In the genomic region with DNA sequence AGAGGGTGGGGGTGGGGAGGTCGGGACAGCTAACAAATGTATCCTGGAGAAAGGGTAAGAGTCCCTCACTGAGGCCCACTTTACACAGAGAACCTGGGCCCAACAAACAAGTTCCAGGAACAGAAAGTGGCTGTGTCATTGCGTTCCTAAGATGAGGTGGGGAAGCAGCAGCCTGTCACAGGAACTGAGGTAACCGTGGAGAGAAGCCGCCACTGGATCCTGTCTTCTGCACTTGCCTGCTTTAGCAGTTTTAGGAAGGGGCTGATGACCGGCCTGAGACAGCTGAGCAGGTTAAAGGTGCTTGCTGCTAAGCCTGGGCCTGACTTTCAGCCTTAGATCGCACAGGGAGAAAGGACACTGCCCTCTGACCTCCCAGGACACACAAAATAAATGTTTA, we compare ENCODE assay signal across 8 mouse cellular contexts. TPM values are rescaled to one million over a fixed set of nuclear protein-coding genes. Genes with fewer than 3 reads are reported as not detected.
DNase-seq lines count a peak whose midpoint lies in the region; ATAC-seq and TF ChIP-seq lines count a peak whose summit lies in the region.

No protein-coding gene starts in this region.

- H3K27ac ChIP-seq in MEL (ENCODE audit: control insufficient read depth, low read depth, low read length) = peak overlapping the region; percentile 77
- H3K27ac ChIP-seq in heart, embryonic 12.5 days (ENCODE audit: poor library complexity, severe bottlenecking) = peak overlapping the region; percentile 92
- peak overlapping the region; percentile 75 for H3K27ac ChIP-seq in limb, embryonic 12.5 days
- peak overlapping the region; percentile 59; the same call in 1 of the 2 replicates for H3K27ac ChIP-seq in midbrain, embryonic 16.5 days (ENCODE audit: low read length)

- TF ChIP-seq EP300 in MEL (IDR thresholded peaks at IDR 0.05; ENCODE audit: low read depth in 1 of 2, low read length in 2 of 2) = no peak

- no peak for TF ChIP-seq RAD21 in MEL (IDR thresholded peaks at IDR 0.05; ENCODE audit: low read depth, low read length)

- TF ChIP-seq POLR2A in MEL (IDR thresholded peaks at IDR 0.05; ENCODE audit: control insufficient read depth in 1 of 2, insufficient read depth in 1 of 2, low read depth in 1 of 2, low read length in 2 of 2, poor library complexity in 1 of 2) = peak in 1 of 2 experiments; percentile 15; a peak in 1 of 4 replicates

- 28% methylated on average over 6 of the region's 6 CpGs for WGBS in heart, embryonic 12.5 days
- WGBS in limb, embryonic 12.5 days = 42% methylated on average over 6 of the region's 6 CpGs
- WGBS in midbrain, embryonic 16.5 days = 28% methylated on average over 6 of the region's 6 CpGs

- no peak for TF ChIP-seq CTCF in MEL (IDR thresholded peaks at IDR 0.05 in 2 of 3, conservative IDR thresholded peaks at IDR 0.05 in 1 of 3; ENCODE audit: control insufficient read depth in 1 of 3, insufficient read depth in 1 of 3, low read depth in 2 of 3, low read length in 3 of 3, poor library complexity in 1 of 3, severe bottlenecking in 1 of 3)

- H3K4me3 ChIP-seq in MEL (ENCODE audit: control insufficient read depth in 1 of 2, insufficient read depth in 1 of 2, low read depth in 2 of 2, low read length in 2 of 2) = peak overlapping the region; percentile 7 to 56; a peak in 3 of 4 replicates
- no peak overlapping the region for H3K4me3 ChIP-seq in heart, embryonic 12.5 days
- no peak overlapping the region for H3K4me3 ChIP-seq in limb, embryonic 12.5 days (replicated peaks)
- H3K4me3 ChIP-seq in midbrain, embryonic 16.5 days (ENCODE audit: low read depth, low read length) = no peak overlapping the region

- peak; percentile 69 for DNase-seq in 416B (ENCODE audit: low read depth)
- peak; percentile 63 for DNase-seq in MEL (ENCODE audit: low read depth, low spot score)
- DNase-seq in spleen, postnatal 14 days (ENCODE audit: low spot score in 2 of 2) = no peak
- DNase-seq in MN1 (ENCODE audit: low spot score) = no peak
- no peak for DNase-seq in Muller cell, postnatal 12 days (ENCODE audit: inconsistent ontology term)

- H3K36me3 ChIP-seq in MEL (ENCODE audit: control insufficient read depth in 1 of 2, insufficient read depth in 2 of 2, low read length in 2 of 2) = peaks cover 0 to 12% of the 10 kb centered on the region in 2 experiments; a peak in 2 of 4 replicates
- H3K36me3 ChIP-seq in heart, embryonic 12.5 days = no peaks in the 10 kb centered on the region
- no peaks in the 10 kb centered on the region for H3K36me3 ChIP-seq in limb, embryonic 12.5 days
- no peaks in the 10 kb centered on the region for H3K36me3 ChIP-seq in midbrain, embryonic 16.5 days (ENCODE audit: control insufficient read depth, insufficient read depth, low read length)

- H3K9ac ChIP-seq in MEL (ENCODE audit: control insufficient read depth, low read depth, low read length, poor library complexity, severe bottlenecking) = peak overlapping the region; percentile 69
- peak overlapping the region; percentile 62; the same call in 1 of the 2 replicates for H3K9ac ChIP-seq in heart, embryonic 12.5 days
- no peak overlapping the region for H3K9ac ChIP-seq in limb, embryonic 12.5 days (replicated peaks)
- H3K9ac ChIP-seq in midbrain, embryonic 16.5 days (ENCODE audit: low read depth, low read length) = peak overlapping the region; percentile 41; the same call in 1 of the 2 replicates

- no peaks in the 10 kb centered on the region for H3K27me3 ChIP-seq in MEL (ENCODE audit: control insufficient read depth in 1 of 2, insufficient read depth in 2 of 2, low read length in 2 of 2)
- H3K27me3 ChIP-seq in heart, embryonic 12.5 days (replicated peaks) = no peaks in the 10 kb centered on the region
- no peaks in the 10 kb centered on the region for H3K27me3 ChIP-seq in limb, embryonic 12.5 days
- H3K27me3 ChIP-seq in midbrain, embryonic 16.5 days (ENCODE audit: control insufficient read depth, insufficient read depth, low read depth, low read length) = no peaks in the 10 kb centered on the region

- no peak for ATAC-seq in heart, embryonic 12.5 days (ENCODE audit: insufficient number of reproducible peaks, low FRiP score)
- ATAC-seq in limb, embryonic 12.5 days (ENCODE audit: insufficient number of reproducible peaks, insufficient read depth, low FRiP score, low TSS enrichment, low read depth) = no peak
- ATAC-seq in midbrain, embryonic 16.5 days = no peak

- H3K79me2 ChIP-seq in MEL (ENCODE audit: control insufficient read depth, insufficient read depth, low read length, poor library complexity) = peaks cover 12% of the 10 kb centered on the region

- H3K4me1 ChIP-seq in MEL (ENCODE audit: control insufficient read depth in 1 of 2, insufficient read depth in 2 of 2, low read length in 2 of 2) = peaks cover 0 to 28% of the 10 kb centered on the region in 2 experiments; a peak in 3 of 4 replicates
- peaks cover 79% of the 10 kb centered on the region for H3K4me1 ChIP-seq in heart, embryonic 12.5 days (replicated peaks)
- peaks cover 65% of the 10 kb centered on the region for H3K4me1 ChIP-seq in limb, embryonic 12.5 days (replicated peaks)
- H3K4me1 ChIP-seq in midbrain, embryonic 16.5 days (ENCODE audit: control insufficient read depth, insufficient read depth, low read length) = peaks cover 44% of the 10 kb centered on the region

- no peaks in the 10 kb centered on the region for H3K9me3 ChIP-seq in MEL (replicated peaks; ENCODE audit: insufficient read depth, low read length)
- H3K9me3 ChIP-seq in heart, embryonic 12.5 days (replicated peaks) = no peaks in the 10 kb centered on the region
- H3K9me3 ChIP-seq in limb, embryonic 12.5 days = no peaks in the 10 kb centered on the region
- no peaks in the 10 kb centered on the region for H3K9me3 ChIP-seq in midbrain, embryonic 16.5 days (replicated peaks; ENCODE audit: control insufficient read depth, low read length, poor library complexity, severe bottlenecking)

- H3K4me2 ChIP-seq in heart, embryonic 12.5 days = peak overlapping the region; percentile 18; the same call in 1 of the 2 replicates
- no peak overlapping the region for H3K4me2 ChIP-seq in limb, embryonic 12.5 days
- H3K4me2 ChIP-seq in midbrain, embryonic 16.5 days (ENCODE audit: low read length) = no peak overlapping the region

TF ChIP-seq in MEL, 35 proteins besides CTCF, POLR2A, EP300 and RAD21:
- TF ChIP-seq BHLHE40 (IDR thresholded peaks at IDR 0.05; ENCODE audit: borderline replicate concordance, low read depth, low read length) = peak; percentile 50; the same call in 1 of the 2 replicates
- 0 out of 2 replicates have a peak, but pooled peaks have one; percentile 44 for TF ChIP-seq HCFC1 (IDR thresholded peaks at IDR 0.05; ENCODE audit: low read depth, low read length)
- no peak for TF ChIP-seq MEF2A (IDR thresholded peaks at IDR 0.05; ENCODE audit: extremely low read depth, insufficient replicate concordance, low read depth, low read length, poor library complexity, severe bottlenecking)
- no peak for TF ChIP-seq MAFK (IDR thresholded peaks at IDR 0.05; ENCODE audit: borderline replicate concordance, low read depth, low read length)
- no peak for TF ChIP-seq TAL1 (IDR thresholded peaks at IDR 0.05; ENCODE audit: low read length)
- peak; percentile 27; the same call in 1 of the 2 replicates for TF ChIP-seq NELFE (IDR thresholded peaks at IDR 0.05; ENCODE audit: low read depth, low read length)
- no peak; the same call in 1 of the 2 replicates for TF ChIP-seq USF1 (IDR thresholded peaks at IDR 0.05; ENCODE audit: low read depth, low read length)
- no peak for TF ChIP-seq MYC (IDR thresholded peaks at IDR 0.05; ENCODE audit: low read depth, low read length)
- no peak for TF ChIP-seq UBTF (IDR thresholded peaks at IDR 0.05; ENCODE audit: borderline replicate concordance, insufficient read depth, low read depth, low read length)
- TF ChIP-seq ZMIZ1 (IDR thresholded peaks at IDR 0.05; ENCODE audit: low read depth, low read length) = 0 out of 2 replicates have a peak, but pooled peaks have one; percentile 28
- TF ChIP-seq RCOR1 (IDR thresholded peaks at IDR 0.05; ENCODE audit: low read depth, low read length) = 0 out of 2 replicates have a peak, but pooled peaks have one; percentile 16
- TF ChIP-seq MAX (IDR thresholded peaks at IDR 0.05; ENCODE audit: low read length) = peak; percentile 31; the same call in 1 of the 2 replicates

RNA-seq across cellular contexts. Expression of a gene that starts 35.6 kb away (rescaled TPM):
- 35.5 and 36.0 TPM in 2 replicates for total RNA-seq in MEL (2012; rRNA removed)
- 10 to 100 TPM in 1 of 2 experiments, not detected in 1; 64.1 TPM for polyA plus RNA-seq in MEL (2012; ENCODE audit: insufficient read depth in 1 of 2, insufficient read length in 2 of 2, low read depth in 1 of 2, low replicate concordance in 2 of 2, missing spikeins in 1 of 2)
- 68.1 and 68.9 TPM in 2 replicates for polyA plus RNA-seq in heart, embryonic 12.5 days (2016; fragmentation: Nextera tagmentation; extraction: Ambion mirVana)
- polyA plus RNA-seq in limb, embryonic 12.5 days (2016; fragmentation: Nextera tagmentation; extraction: Ambion mirVana) = 74.9 and 78.0 TPM in 2 replicates
- 86.3 and 86.6 TPM in 2 replicates for polyA plus RNA-seq in midbrain, embryonic 16.5 days (2015; fragmentation: Nextera tagmentation; extraction: Ambion mirVana)

Comparison
In these comparisons a context has a peak if more than half of its experiments do, and no peak if none do; other contexts are left out.
1. DNase-seq: peak in 416B (single experiment) and MEL (single experiment); none in spleen, postnatal 14 days (0 of 2), MN1 (single experiment) and Muller cell, postnatal 12 days (single experiment).
2. H3K4me3 ChIP-seq: peak in MEL (2 of 2); none in heart, embryonic 12.5 days (single experiment), limb, embryonic 12.5 days (single experiment) and midbrain, embryonic 16.5 days (single experiment).
3. Peak in every context shown above with its lines, with median percentiles within 50 percentile points of each other: H3K27ac ChIP-seq.